Mouse (Mus musculus): Measurements from ENCODE around the gene Gm49361.
"Not testable (repeated sequence)": the region's sequence is repeated elsewhere in the genome, so short reads cannot be mapped to it uniquely, and the experiment has no call there.

The Gm49361 gene

DNA sequence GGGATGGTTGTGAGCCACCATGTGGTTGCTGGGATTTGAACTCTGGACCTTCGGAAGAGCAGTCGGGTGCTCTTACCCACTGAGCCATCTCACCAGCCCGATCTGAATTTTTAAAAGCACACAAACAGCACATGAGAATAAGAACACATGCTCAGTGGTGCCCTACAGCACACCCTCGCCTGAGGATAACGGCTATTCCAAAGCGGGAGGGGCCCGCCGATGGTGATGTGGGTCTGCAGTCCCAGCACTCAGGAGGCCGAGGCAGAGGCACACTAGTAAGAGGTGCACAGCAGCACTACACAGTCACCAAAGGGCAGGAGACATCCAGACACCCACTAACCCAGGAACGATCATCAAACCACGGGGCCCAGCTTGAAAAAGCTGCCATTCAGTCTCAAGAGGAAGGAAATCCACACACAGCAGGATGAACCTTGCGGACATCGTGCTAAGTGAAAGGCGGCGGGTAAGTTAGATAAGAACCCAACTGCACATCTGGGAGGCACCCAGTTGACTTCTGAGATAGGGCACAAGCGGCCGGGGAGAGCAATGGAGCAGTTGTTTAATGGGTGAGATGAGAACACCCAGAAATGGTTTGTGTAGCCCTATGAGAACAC lies 53.3 kb downstream of the Gm49361 start:
- peaks cover 57% of the 10 kb centered on the region for H3K4me1 ChIP-seq (replicated peaks; ENCODE audit: low read depth, low read length)
- TF ChIP-seq POU5F1 (IDR thresholded peaks at IDR 0.05; ENCODE audit: borderline replicate concordance, low read length), result no peak
- TF ChIP-seq CTCF (conservative IDR thresholded peaks at IDR 0.05; ENCODE audit: low read length), result no peak
- no peak for TF ChIP-seq NANOG (IDR thresholded peaks at IDR 0.05; ENCODE audit: borderline replicate concordance, low read length)
- peak overlapping the region; percentile 37 for H3K4me3 ChIP-seq (replicated peaks; ENCODE audit: low read length)
- peaks cover 19% of the 10 kb centered on the region for H3K27me3 ChIP-seq (ENCODE audit: insufficient read depth, low read length)
- no peaks in the 10 kb centered on the region for H3K36me3 ChIP-seq (ENCODE audit: insufficient read depth, low read length)
- H3K9me3 ChIP-seq (ENCODE audit: low read length), result no peaks in the 10 kb centered on the region

DNA sequence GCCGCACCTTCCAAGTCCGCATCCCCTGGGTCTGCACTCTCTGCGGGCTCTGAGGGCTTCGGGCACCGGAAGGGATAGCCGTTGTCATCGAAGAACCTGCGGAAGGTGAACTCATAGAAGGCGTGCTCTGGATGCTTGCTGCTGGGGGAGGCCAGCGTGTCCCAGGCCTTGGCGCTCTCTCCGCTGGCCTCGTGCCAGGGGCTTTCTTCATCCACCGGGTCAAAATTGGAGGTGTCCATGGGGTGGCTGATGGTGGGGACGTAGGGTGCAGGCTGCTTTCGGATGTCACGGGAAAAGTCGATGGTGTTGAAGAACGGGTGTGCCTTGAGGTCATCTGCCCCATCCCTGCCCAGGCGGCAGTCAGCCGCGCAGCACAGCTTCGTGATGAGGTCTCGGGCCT lies 54.6 kb downstream of the Gm49361 start:
- Histone ChIP-seq H3K4me3 (replicated peaks; ENCODE audit: low read length) (peak overlapping the region; percentile 66), H3K9me3 (ENCODE audit: low read length) (peaks cover under 1% of the 10 kb centered on the region; the same call in 1 of the 2 replicates), H3K27me3 (ENCODE audit: insufficient read depth, low read length) (peaks cover 13% of the 10 kb centered on the region), H3K36me3 (ENCODE audit: insufficient read depth, low read length) (no peaks in the 10 kb centered on the region), H3K4me1 (replicated peaks; ENCODE audit: low read depth, low read length) (peaks cover 48% of the 10 kb centered on the region)
- TF ChIP-seq POU5F1 (IDR thresholded peaks at IDR 0.05; ENCODE audit: borderline replicate concordance, low read length) (no peak), CTCF (conservative IDR thresholded peaks at IDR 0.05; ENCODE audit: low read length) (no peak), NANOG (IDR thresholded peaks at IDR 0.05; ENCODE audit: borderline replicate concordance, low read length) (no peak)

- Histone ChIP-seq H3K4me1 (replicated peaks; ENCODE audit: low read depth, low read length) (peaks cover 41% of the 10 kb centered on the region), H3K4me3 (replicated peaks; ENCODE audit: low read length) (0 out of 2 replicates have a peak overlapping the region, but pooled peaks have one; percentile 66), H3K27me3 (ENCODE audit: insufficient read depth, low read length) (peaks cover 9% of the 10 kb centered on the region), H3K36me3 (ENCODE audit: insufficient read depth, low read length) (no peaks in the 10 kb centered on the region), H3K9me3 (ENCODE audit: low read length) (peaks cover 5% of the 10 kb centered on the region; the same call in 1 of the 2 replicates)
- TF ChIP-seq POU5F1 (IDR thresholded peaks at IDR 0.05; ENCODE audit: borderline replicate concordance, low read length), result no peak
- TF ChIP-seq CTCF (conservative IDR thresholded peaks at IDR 0.05; ENCODE audit: low read length), result no peak
- TF ChIP-seq NANOG (IDR thresholded peaks at IDR 0.05; ENCODE audit: borderline replicate concordance, low read length), result no peak
Measured at GRCm38 (mm10) chr14:57690681-57691080, 55.2 kb downstream of the Gm49361 start.

DNA sequence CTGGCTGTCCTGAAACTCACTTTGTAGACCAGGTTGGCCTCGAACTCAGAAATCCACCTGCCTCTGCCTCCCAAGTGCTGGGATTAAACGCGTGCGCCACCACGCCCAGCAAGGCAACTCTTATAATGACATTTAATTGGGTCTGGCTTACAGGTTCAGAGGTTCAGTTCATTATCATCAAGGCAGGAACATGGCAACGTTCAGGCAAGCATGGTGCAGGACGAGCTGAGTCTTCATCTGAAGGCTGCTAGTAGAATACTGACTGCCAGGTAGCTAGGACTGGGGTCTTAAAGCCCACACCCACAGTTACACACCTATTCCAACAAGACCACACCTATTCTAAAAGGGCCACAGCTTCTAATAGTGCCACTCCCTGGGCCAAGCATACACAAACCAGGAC lies 57.8 kb downstream of the Gm49361 start:
- not testable (repeated sequence) for H3K36me3 ChIP-seq (ENCODE audit: insufficient read depth, low read length); H3K27me3 ChIP-seq (ENCODE audit: insufficient read depth, low read length); H3K4me3 ChIP-seq (replicated peaks; ENCODE audit: low read length); H3K9me3 ChIP-seq (ENCODE audit: low read length)
- H3K4me1 ChIP-seq (replicated peaks; ENCODE audit: low read depth, low read length), result peaks cover 20% of the 10 kb centered on the region

DNA sequence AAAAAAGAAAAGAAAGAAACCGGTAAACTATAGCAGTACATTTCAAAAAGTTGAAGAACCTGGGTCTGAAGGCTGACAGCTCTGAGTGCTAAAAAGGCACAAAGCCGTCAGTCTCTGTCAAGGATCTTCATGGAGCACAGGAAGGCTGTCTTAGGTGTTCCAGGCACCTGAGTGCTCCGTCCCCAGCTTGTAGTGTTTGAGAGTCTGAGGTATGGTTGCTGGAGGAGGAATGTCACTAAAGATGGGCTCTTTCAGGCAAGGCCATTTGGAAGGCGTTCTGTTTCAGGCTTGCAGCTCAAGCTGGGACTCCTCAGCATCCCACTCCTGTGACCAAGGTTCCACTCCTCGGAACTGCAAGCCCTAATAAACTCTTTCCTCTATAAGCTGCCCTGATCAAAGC lies 58.5 kb downstream of the Gm49361 start:
- no peaks in the 10 kb centered on the region for H3K36me3 ChIP-seq (ENCODE audit: insufficient read depth, low read length)
- H3K27me3 ChIP-seq (ENCODE audit: insufficient read depth, low read length), result peaks cover 9% of the 10 kb centered on the region
- peaks cover 5% of the 10 kb centered on the region; the same call in 1 of the 2 replicates for H3K9me3 ChIP-seq (ENCODE audit: low read length)
- H3K4me1 ChIP-seq (replicated peaks; ENCODE audit: low read depth, low read length), result peaks cover 14% of the 10 kb centered on the region
- no peak overlapping the region for H3K4me3 ChIP-seq (replicated peaks; ENCODE audit: low read length)
- TF ChIP-seq CTCF (conservative IDR thresholded peaks at IDR 0.05; ENCODE audit: low read length), result no peak
- no peak for TF ChIP-seq NANOG (IDR thresholded peaks at IDR 0.05; ENCODE audit: borderline replicate concordance, low read length)
- no peak for TF ChIP-seq POU5F1 (IDR thresholded peaks at IDR 0.05; ENCODE audit: borderline replicate concordance, low read length)

DNA sequence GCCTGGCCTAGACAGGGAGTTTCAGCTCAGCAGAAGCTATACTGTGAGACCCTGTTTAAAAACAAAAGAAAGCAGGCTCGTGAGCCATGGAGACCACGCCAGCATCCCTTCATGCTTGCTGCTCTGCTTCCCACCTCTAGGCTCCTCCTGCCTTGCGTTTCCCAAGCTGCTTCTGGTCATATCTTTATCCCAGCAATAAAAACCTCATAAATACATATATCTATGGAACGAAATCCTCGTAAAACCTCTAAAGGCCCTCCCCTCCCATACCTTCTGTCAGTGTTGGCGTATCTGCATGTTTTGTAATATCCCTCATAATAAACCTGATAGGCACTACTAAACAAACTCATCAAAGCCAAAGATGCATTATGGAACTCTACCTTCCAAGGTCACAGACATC lies 59.3 kb downstream of the Gm49361 start:
- no peaks in the 10 kb centered on the region for H3K36me3 ChIP-seq (ENCODE audit: insufficient read depth, low read length)
- TF ChIP-seq POU5F1 (IDR thresholded peaks at IDR 0.05; ENCODE audit: borderline replicate concordance, low read length), result no peak
- H3K27me3 ChIP-seq (ENCODE audit: insufficient read depth, low read length), result peaks cover 6% of the 10 kb centered on the region

GRCm38 (mm10) chr14:57684579-57684978 lies 61.3 kb downstream of the Gm49361 start:
- H3K4me3 ChIP-seq (replicated peaks; ENCODE audit: low read length), result no peak overlapping the region
- TF ChIP-seq NANOG (IDR thresholded peaks at IDR 0.05; ENCODE audit: borderline replicate concordance, low read length) (no peak), CTCF (conservative IDR thresholded peaks at IDR 0.05; ENCODE audit: low read length) (peak; percentile 94)
- no peaks in the 10 kb centered on the region; the same call in 1 of the 2 replicates for H3K27me3 ChIP-seq (ENCODE audit: insufficient read depth, low read length)
- no peaks in the 10 kb centered on the region; the same call in 1 of the 2 replicates for H3K4me1 ChIP-seq (replicated peaks; ENCODE audit: low read depth, low read length)
- no peaks in the 10 kb centered on the region for H3K36me3 ChIP-seq (ENCODE audit: insufficient read depth, low read length)
- peaks cover 5% of the 10 kb centered on the region; the same call in 1 of the 2 replicates for H3K9me3 ChIP-seq (ENCODE audit: low read length)

More for the DNA sequence above, 59.3 kb downstream of the Gm49361 start:
- Histone ChIP-seq H3K4me1 (replicated peaks; ENCODE audit: low read depth, low read length) (peaks cover 9% of the 10 kb centered on the region), H3K9me3 (ENCODE audit: low read length) (peaks cover 5% of the 10 kb centered on the region; the same call in 1 of the 2 replicates), H3K4me3 (replicated peaks; ENCODE audit: low read length) (no peak overlapping the region)

DNA sequence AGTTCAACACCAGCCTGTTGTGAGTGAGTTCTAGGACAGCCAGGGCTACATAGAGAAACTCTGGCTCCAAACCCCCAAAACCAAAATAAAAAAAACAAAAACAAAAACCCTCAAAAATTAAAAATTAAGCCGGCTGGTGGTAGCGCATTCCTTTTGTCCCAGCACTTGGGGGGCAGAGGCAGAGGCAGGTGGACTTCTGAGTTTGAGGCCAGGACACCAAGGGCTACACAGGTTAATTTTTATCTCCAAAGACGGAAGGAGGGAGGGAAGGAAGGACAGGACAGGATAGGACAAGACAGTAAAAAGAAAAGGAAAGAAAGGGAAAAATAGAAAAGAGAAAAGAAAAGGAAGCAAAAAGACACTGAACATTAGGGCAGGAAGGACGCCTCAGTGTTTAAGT lies 63.2 kb downstream of the Gm49361 start:
- H3K9me3 ChIP-seq (ENCODE audit: low read length), result peaks cover 5% of the 10 kb centered on the region; the same call in 1 of the 2 replicates
- no peaks in the 10 kb centered on the region for H3K27me3 ChIP-seq (ENCODE audit: insufficient read depth, low read length)
- H3K36me3 ChIP-seq (ENCODE audit: insufficient read depth, low read length), result no peaks in the 10 kb centered on the region
- H3K4me3 ChIP-seq (replicated peaks; ENCODE audit: low read length), result no peak overlapping the region
- TF ChIP-seq CTCF (conservative IDR thresholded peaks at IDR 0.05; ENCODE audit: low read length) (no peak), POU5F1 (IDR thresholded peaks at IDR 0.05; ENCODE audit: borderline replicate concordance, low read length) (no peak), NANOG (IDR thresholded peaks at IDR 0.05; ENCODE audit: borderline replicate concordance, low read length) (no peak)
- H3K4me1 ChIP-seq (replicated peaks; ENCODE audit: low read depth, low read length), result no peaks in the 10 kb centered on the region

- H3K9me3 ChIP-seq (ENCODE audit: low read length), result no peaks in the 10 kb centered on the region
- no peaks in the 10 kb centered on the region for H3K36me3 ChIP-seq (ENCODE audit: insufficient read depth, low read length)
- TF ChIP-seq CTCF (conservative IDR thresholded peaks at IDR 0.05; ENCODE audit: low read length) (peak; percentile 82), NANOG (IDR thresholded peaks at IDR 0.05; ENCODE audit: borderline replicate concordance, low read length) (no peak), POU5F1 (IDR thresholded peaks at IDR 0.05; ENCODE audit: borderline replicate concordance, low read length) (no peak)
- no peaks in the 10 kb centered on the region for H3K27me3 ChIP-seq (ENCODE audit: insufficient read depth, low read length)
- no peak overlapping the region for H3K4me3 ChIP-seq (replicated peaks; ENCODE audit: low read length)
- no peaks in the 10 kb centered on the region for H3K4me1 ChIP-seq (replicated peaks; ENCODE audit: low read depth, low read length)
Measured at GRCm38 (mm10) chr14:57679958-57680535, 65.9 kb downstream of the Gm49361 start.
